Mouse (Mus musculus) left cerebral cortex, postnatal 10 days (tissue): ENCODE measurements around the gene Myh14. TPM values are rescaled to one million over a fixed set of nuclear protein-coding genes. Genes with fewer than 3 reads are reported as not detected.

Experiments
- DNase-seq, 2 experiments: peaks; one replicate each; pipeline ENCODE4 v3.0.0; 2021 to 2022; ENCODE audit warnings: low spot score in 2 of 2, mixed read lengths in 1 of 2; ENCODE audit errors: extremely low spot score in 1 of 2
- intact Hi-C: fragments of 180-260 bp; cut with DNase I; formaldehyde crosslinking; loops from one replicate; pipeline ENCODE4 v1.15.1; 2025
- total RNA-seq, 2 experiments: library from RNA; stranded (reverse); gene quantifications; 2 replicates each; pipeline ENCODE4 v1.2.3; 2021

The Myh14 gene
- total RNA-seq, 2 experiments from 2014 or later = 9.1 to 9.7 TPM

GRCm38 (mm10) chr7:44606171-44606901 is 64.3 kb downstream of the Myh14 start:
- peak in 1 of 2 experiments; percentile 47 for DNase-seq
- intact Hi-C loops = no loop called here

- intact Hi-C loops = no loop called here
- DNase-seq = no peak
Observed at GRCm38 (mm10) chr7:44605436-44605835, 65.2 kb downstream of the Myh14 start.

GRCm38 (mm10) chr7:44604619-44605018 is 66.0 kb downstream of the Myh14 start:
- intact Hi-C loops = no loop called here
- no peak for DNase-seq

GRCm38 (mm10) chr7:44604139-44604606 is 66.5 kb downstream of the Myh14 start:
- intact Hi-C loops = no loop called here
- DNase-seq = peak in 1 of 2 experiments; percentile 65

- DNase-seq = peak in 1 of 2 experiments; percentile 26
- intact Hi-C loops = no loop called here
Observed at GRCm38 (mm10) chr7:44603186-44603855, 67.3 kb downstream of the Myh14 start.

GRCm38 (mm10) chr7:44602443-44602842 is 68.2 kb downstream of the Myh14 start:
- peak; percentile 43 to 81 for DNase-seq
- intact Hi-C loops = no loop called here

GRCm38 (mm10) chr7:44601646-44602045 is 69.0 kb downstream of the Myh14 start:
- intact Hi-C loops = no loop called here
- peak in 1 of 2 experiments; percentile 32 for DNase-seq

GRCm38 (mm10) chr7:44600691-44601262 is 69.9 kb downstream of the Myh14 start:
- no peak for DNase-seq
- intact Hi-C loops = no loop called here

- intact Hi-C loops = no loop called here
- DNase-seq = no peak
Observed at GRCm38 (mm10) chr7:44598336-44598735, 72.3 kb downstream of the Myh14 start.

- DNase-seq = no peak
- intact Hi-C loops = no loop called here
Observed at GRCm38 (mm10) chr7:44597666-44598065, 73.0 kb downstream of the Myh14 start.

- no peak for DNase-seq
- intact Hi-C loops = no loop called here
Observed at GRCm38 (mm10) chr7:44596996-44597538, 73.6 kb downstream of the Myh14 start.

- intact Hi-C loops = no loop called here
- DNase-seq = no peak
Observed at GRCm38 (mm10) chr7:44596051-44596450, 74.6 kb downstream of the Myh14 start.

- DNase-seq = no peak
- intact Hi-C loops = no loop called here
Observed at GRCm38 (mm10) chr7:44595131-44595561, 75.5 kb downstream of the Myh14 start.

- peak; percentile 49 to 52 for DNase-seq
- intact Hi-C loops = no loop called here
Observed at GRCm38 (mm10) chr7:44594291-44594690, 76.4 kb downstream of the Myh14 start.

- intact Hi-C loops = no loop called here
- DNase-seq = peak; percentile 87 to 93
Observed at GRCm38 (mm10) chr7:44593775-44594174, 76.9 kb downstream of the Myh14 start.

- peak in 1 of 2 experiments; percentile 42 for DNase-seq
- intact Hi-C loops = no loop called here
Observed at GRCm38 (mm10) chr7:44593051-44593450, 77.6 kb downstream of the Myh14 start.

- DNase-seq = peak in 1 of 2 experiments; percentile 62
- intact Hi-C loops = no loop called here
Observed at GRCm38 (mm10) chr7:44591348-44592116, 79.1 kb downstream of the Myh14 start.

GRCm38 (mm10) chr7:44590402-44591347 is 80.0 kb downstream of the Myh14 start, which contains the start of gene Kcnc3:
Gene Kcnc3, plus strand, starts transcription at chr7:44590664.
- intact Hi-C loops = no loop called here

More at GRCm38 (mm10) chr7:44590402-44591347, 80.0 kb downstream of the Myh14 start, which contains the start of gene Kcnc3:
- DNase-seq = peak; percentile 95
